Mouse (Mus musculus) heart, adult 9 months (tissue): ENCODE measurements at regions not wholly inside any gene's neighbourhood (a gene's known extent, or its start where the extent isn't known, plus 50 kb on each side); places are given as distances from the start of the nearest gene placed in this dataset.

Experiments
- DNase-seq, 2 experiments: peaks; one replicate each; pipeline ENCODE4 v3.0.0; 2022; ENCODE audit warnings: low spot score in 2 of 2

- DNase-seq, result no peak
These were observed 51.6 kb upstream of the Cecr2 start for GRCm38 (mm10) chr6:120614526-120614925.

- DNase-seq, result no peak
These were observed 53.8 kb upstream of the Cecr2 start for GRCm38 (mm10) chr6:120612346-120612745.

- no peak for DNase-seq
These were observed 56.3 kb upstream of the Cecr2 start for GRCm38 (mm10) chr6:120609858-120610257.

- DNase-seq, result no peak
These were observed 60.7 kb upstream of the Cecr2 start for GRCm38 (mm10) chr6:120605471-120605870.

- DNase-seq, result peak in 1 of 2 experiments; percentile 64
These were observed 61.9 kb upstream of the Cecr2 start for GRCm38 (mm10) chr6:120604020-120604958.

- no peak for DNase-seq
These were observed 62.7 kb upstream of the Cecr2 start for GRCm38 (mm10) chr6:120603454-120603853.

- DNase-seq, result no peak
These were observed 65.8 kb upstream of the Cecr2 start for GRCm38 (mm10) chr6:120600376-120600775.

GRCm38 (mm10) chr6:120598471-120598870 lies 67.4 kb upstream of the Hdhd5 start:
- DNase-seq, result no peak

- no peak for DNase-seq
These were observed 66.8 kb upstream of the Hdhd5 start for GRCm38 (mm10) chr6:120597887-120598286.

- no peak for DNase-seq
These were observed 65.6 kb upstream of the Hdhd5 start for GRCm38 (mm10) chr6:120596717-120597116.

GRCm38 (mm10) chr6:120594463-120594862 lies 63.3 kb upstream of the Hdhd5 start:
- DNase-seq, result no peak

GRCm38 (mm10) chr6:120592705-120593104 lies 61.6 kb upstream of the Hdhd5 start:
- DNase-seq, result no peak

- peak in 1 of 2 experiments; percentile 21 for DNase-seq
These were observed 61.0 kb upstream of the Hdhd5 start for GRCm38 (mm10) chr6:120592031-120592681.

- DNase-seq, result peak; percentile 32 to 35
These were observed 59.1 kb upstream of the Hdhd5 start for GRCm38 (mm10) chr6:120590191-120590590.

- peak; percentile 65 to 70 for DNase-seq
These were observed 57.9 kb upstream of the Hdhd5 start for GRCm38 (mm10) chr6:120588701-120589659.

- DNase-seq, result no peak
These were observed 54.8 kb upstream of the Hdhd5 start for GRCm38 (mm10) chr6:120585941-120586280.

- no peak for DNase-seq
These were observed 54.2 kb upstream of the Hdhd5 start for GRCm38 (mm10) chr6:120585118-120585940.

- DNase-seq, result no peak
These were observed 50.6 kb upstream of the Hdhd5 start for GRCm38 (mm10) chr6:120581748-120582147.
